8 mouse cellular contexts compared by ENCODE assay signal in genomic region chr15:99668881-99669280, GRCm38 (mm10). TPM values are rescaled to one million over a fixed set of nuclear protein-coding genes. Genes with fewer than 3 reads are reported as not detected.
DNase-seq lines count a peak whose midpoint lies in the region; ATAC-seq and TF ChIP-seq lines count a peak whose summit lies in the region.

No protein-coding gene starts in this region.

- peak; percentile 95 for TF ChIP-seq CTCF in G1E (IDR thresholded peaks at IDR 0.05; ENCODE audit: low read depth, low read length)

- peak overlapping the region; percentile 4; the same call in 1 of the 2 replicates for H3K4me2 ChIP-seq in forebrain, embryonic 14.5 days (ENCODE audit: low read length)

- no peak overlapping the region for H3K27ac ChIP-seq in forebrain, embryonic 14.5 days (ENCODE audit: low read depth, low read length)

- WGBS in forebrain, embryonic 14.5 days: under 1% methylated on average over 12 of the region's 12 CpGs

- peaks cover 9% of the 10 kb centered on the region for H3K9me3 ChIP-seq in G1E (replicated peaks)
- no peaks in the 10 kb centered on the region for H3K9me3 ChIP-seq in forebrain, embryonic 14.5 days (replicated peaks; ENCODE audit: control insufficient read depth, low read length)

- no peak for ATAC-seq in G1E (ENCODE audit: extremely low read depth, insufficient number of reproducible peaks, low FRiP score, poor library complexity, severe bottlenecking)
- ATAC-seq in forebrain, embryonic 14.5 days: peak; percentile 8; the same call in 1 of the 2 replicates
- peak; percentile 51 for ATAC-seq in megakaryocyte-erythroid progenitor cell, adult 5-6 weeks (replicated peaks; ENCODE audit: low FRiP score, low TSS enrichment, poor library complexity, severe bottlenecking)

- H3K27me3 ChIP-seq in G1E (ENCODE audit: insufficient read depth, low read length): peaks cover 65% of the 10 kb centered on the region
- H3K27me3 ChIP-seq in forebrain, embryonic 14.5 days (replicated peaks; ENCODE audit: control insufficient read depth, insufficient read depth, low read length): no peaks in the 10 kb centered on the region; the same call in 1 of the 2 replicates

- H3K4me3 ChIP-seq in G1E (ENCODE audit: low read depth, low read length): no peak overlapping the region
- no peak overlapping the region for H3K4me3 ChIP-seq in forebrain, embryonic 14.5 days (ENCODE audit: low read depth, low read length)

- H3K4me1 ChIP-seq in G1E (ENCODE audit: insufficient read depth, low read depth, low read length): peaks cover 48% of the 10 kb centered on the region
- peaks cover 27% of the 10 kb centered on the region for H3K4me1 ChIP-seq in forebrain, embryonic 14.5 days (ENCODE audit: control insufficient read depth, insufficient read depth, low read length)

- peak; percentile 43 for DNase-seq in G1E (ENCODE audit: low spot score)
- peak; percentile 83 for DNase-seq in cerebellum, adult 11-12 months
- peak; percentile 88 for DNase-seq in forebrain, embryonic 14.5 days (ENCODE audit: low spot score)
- peak; percentile 84 for DNase-seq in heart, postnatal 4 days
- peak; percentile 64 to 83 for DNase-seq in layer of hippocampus, postnatal 25 days (ENCODE audit: extremely low spot score in 1 of 2, low spot score in 1 of 2)
- peak; percentile 87 to 88 for DNase-seq in right cerebral cortex, postnatal 10 days (ENCODE audit: low spot score in 2 of 2)
- DNase-seq in urinary bladder, postnatal 25 days (ENCODE audit: low spot score): peak; percentile 73

- no peak overlapping the region for H3K9ac ChIP-seq in forebrain, embryonic 14.5 days (ENCODE audit: low read length)

- H3K36me3 ChIP-seq in G1E (replicated peaks): no peaks in the 10 kb centered on the region
- H3K36me3 ChIP-seq in forebrain, embryonic 14.5 days (ENCODE audit: control insufficient read depth, insufficient read depth, low read length): no peaks in the 10 kb centered on the region; the same call in 1 of the 2 replicates

RNA-seq across cellular contexts. Expression of gene Asic1, which starts 1.3 kb away (rescaled TPM):
- not detected in 2 replicates for total RNA-seq in G1E (2014; fragmentation: Nextera tagmentation)
- 0.22 and 0.41 TPM in 2 replicates for total RNA-seq in G1E (2017)
- not detected in 2 replicates for polyA plus RNA-seq in G1E (2012)
- 15.6 and 18.9 TPM in 2 replicates for polyA plus RNA-seq in forebrain, embryonic 14.5 days (2014; fragmentation: Nextera tagmentation; extraction: Ambion mirVana)
- total RNA-seq in heart, postnatal 4 days (2021): 1 to 10 TPM in 1 of 2 experiments, under 1 TPM in 1; 0.77 to 1.0 TPM
- 10 to 100 TPM; 29.6 to 32.0 TPM for total RNA-seq in layer of hippocampus, postnatal 25 days (2021)
- total RNA-seq in megakaryocyte-erythroid progenitor cell, adult 5-6 weeks (2014; fragmentation: Nextera tagmentation): not detected in 2 replicates
- total RNA-seq in megakaryocyte-erythroid progenitor cell, adult 5-6 weeks (2017): 0.33 TPM in 1 of 2 replicates, not detected in the other

RNA-seq across cellular contexts. Expression of gene Racgap1, which starts 17.4 kb away (rescaled TPM):
- 132 and 189 TPM in 2 replicates for total RNA-seq in G1E (2014; fragmentation: Nextera tagmentation)
- total RNA-seq in G1E (2017): 71.7 and 81.3 TPM in 2 replicates
- polyA plus RNA-seq in G1E (2012): 21.4 and 35.6 TPM in 2 replicates
- 74.2 and 78.9 TPM in 2 replicates for polyA plus RNA-seq in forebrain, embryonic 14.5 days (2014; fragmentation: Nextera tagmentation; extraction: Ambion mirVana)
- total RNA-seq in heart, postnatal 4 days (2021): 10 to 100 TPM; 88.5 to 98.7 TPM
- 1 to 10 TPM; 4.4 to 6.2 TPM for total RNA-seq in layer of hippocampus, postnatal 25 days (2021)
- total RNA-seq in megakaryocyte-erythroid progenitor cell, adult 5-6 weeks (2014; fragmentation: Nextera tagmentation): 31.1 and 62.5 TPM in 2 replicates
- 38.5 and 45.9 TPM in 2 replicates for total RNA-seq in megakaryocyte-erythroid progenitor cell, adult 5-6 weeks (2017)

RNA-seq across cellular contexts. Expression of gene Smarcd1, which starts 33.0 kb away (rescaled TPM):
- 43.3 and 50.9 TPM in 2 replicates for total RNA-seq in G1E (2014; fragmentation: Nextera tagmentation)
- 11.4 and 12.0 TPM in 2 replicates for total RNA-seq in G1E (2017)
- 45.3 and 69.1 TPM in 2 replicates for polyA plus RNA-seq in G1E (2012)
- 90.7 and 98.1 TPM in 2 replicates for polyA plus RNA-seq in forebrain, embryonic 14.5 days (2014; fragmentation: Nextera tagmentation; extraction: Ambion mirVana)
- 10 to 100 TPM; 46.5 to 47.7 TPM for total RNA-seq in heart, postnatal 4 days (2021)
- total RNA-seq in layer of hippocampus, postnatal 25 days (2021): 100 to 1,000 TPM; 101 to 117 TPM
- total RNA-seq in megakaryocyte-erythroid progenitor cell, adult 5-6 weeks (2014; fragmentation: Nextera tagmentation): 29.2 and 37.5 TPM in 2 replicates
- total RNA-seq in megakaryocyte-erythroid progenitor cell, adult 5-6 weeks (2017): 10.5 and 28.6 TPM in 2 replicates

RNA-seq across cellular contexts. Expression of gene Gm17349, which starts 36.4 kb away (rescaled TPM):
- total RNA-seq in G1E (2014; fragmentation: Nextera tagmentation): not detected in 2 replicates
- total RNA-seq in G1E (2017): 0.98 TPM in 1 of 2 replicates, not detected in the other
- 2.3 and 4.1 TPM in 2 replicates for polyA plus RNA-seq in G1E (2012)
- polyA plus RNA-seq in forebrain, embryonic 14.5 days (2014; fragmentation: Nextera tagmentation; extraction: Ambion mirVana): not detected in 2 replicates
- total RNA-seq in heart, postnatal 4 days (2021): 1 to 10 TPM; 3.7 to 4.8 TPM
- total RNA-seq in layer of hippocampus, postnatal 25 days (2021): 1 to 10 TPM; 5.3 to 9.0 TPM
- not detected in 2 replicates for total RNA-seq in megakaryocyte-erythroid progenitor cell, adult 5-6 weeks (2014; fragmentation: Nextera tagmentation)
- not detected in 2 replicates for total RNA-seq in megakaryocyte-erythroid progenitor cell, adult 5-6 weeks (2017)

RNA-seq across cellular contexts. Expression of gene Gpd1, which starts 48.4 kb away (rescaled TPM):
- total RNA-seq in G1E (2014; fragmentation: Nextera tagmentation) (not detected in 2 replicates), G1E (2017) (0.06 TPM in 1 of 2 replicates, not detected in the other)
- polyA plus RNA-seq in G1E (2012): not detected in 2 replicates
- 0.77 and 1.2 TPM in 2 replicates for polyA plus RNA-seq in forebrain, embryonic 14.5 days (2014; fragmentation: Nextera tagmentation; extraction: Ambion mirVana)
- total RNA-seq in heart, postnatal 4 days (2021): 10 to 100 TPM; 24.5 to 26.4 TPM
- 100 to 1,000 TPM; 128 to 145 TPM for total RNA-seq in layer of hippocampus, postnatal 25 days (2021)
- total RNA-seq in megakaryocyte-erythroid progenitor cell, adult 5-6 weeks (2014; fragmentation: Nextera tagmentation): 0.49 TPM in 1 of 2 replicates, not detected in the other
- total RNA-seq in megakaryocyte-erythroid progenitor cell, adult 5-6 weeks (2017): 0.23 TPM in 1 of 2 replicates, not detected in the other

Comparison
In these comparisons a context has a peak if more than half of its experiments do, and no peak if none do; other contexts are left out.
1. RNA of gene Asic1, which starts 1.3 kb away (total RNA-seq): 29.6 to 32.0 TPM in layer of hippocampus, postnatal 25 days; 0.77 to 1.0 TPM in heart, postnatal 4 days, 0.33 TPM in megakaryocyte-erythroid progenitor cell, adult 5-6 weeks and 0.22 to 0.41 TPM in G1E; every median in the first group is over 10 times any median in the second.
2. RNA of gene Racgap1, which starts 17.4 kb away (total RNA-seq): 71.7 to 189 TPM in G1E, 88.5 to 98.7 TPM in heart, postnatal 4 days and 31.1 to 62.5 TPM in megakaryocyte-erythroid progenitor cell, adult 5-6 weeks; 4.4 to 6.2 TPM in layer of hippocampus, postnatal 25 days; every median in the first group is over 4 times any median in the second.
3. Peak in every context shown above with its lines, with median percentiles within 50 percentile points of each other: DNase-seq.